Mouse (Mus musculus) thymus, postnatal 14 days (tissue): ENCODE results near the gene Tubb5.
A peak's percentile ranks its signal among the peaks of the same experiment; 100 is the strongest.

ENCODE experiments used
- DNase-seq: peaks from one replicate; pipeline ENCODE4 v3.0.0; 2021

Tubb5 gene

DNA sequence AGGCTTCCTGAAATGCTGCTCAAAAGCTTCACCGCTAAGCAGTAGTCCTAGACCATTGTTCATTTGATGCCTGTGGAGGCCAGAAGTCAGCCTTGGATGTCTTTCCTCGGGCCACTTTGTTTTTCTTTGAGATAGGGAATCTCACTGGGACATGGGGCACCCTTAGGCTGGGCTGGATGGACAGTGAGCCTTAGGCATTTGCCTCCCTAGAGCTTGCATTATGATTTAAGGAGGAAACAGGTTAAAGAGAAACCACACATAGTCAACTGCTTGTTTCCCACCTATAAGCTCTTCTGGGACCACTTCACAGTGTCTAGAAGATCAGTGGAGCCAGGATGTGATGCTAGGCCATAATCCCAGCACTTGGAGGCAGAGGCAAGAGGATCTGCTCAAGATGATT, 21.7 kb upstream of the Tubb5 start:
- DNase-seq, result no peak

DNA sequence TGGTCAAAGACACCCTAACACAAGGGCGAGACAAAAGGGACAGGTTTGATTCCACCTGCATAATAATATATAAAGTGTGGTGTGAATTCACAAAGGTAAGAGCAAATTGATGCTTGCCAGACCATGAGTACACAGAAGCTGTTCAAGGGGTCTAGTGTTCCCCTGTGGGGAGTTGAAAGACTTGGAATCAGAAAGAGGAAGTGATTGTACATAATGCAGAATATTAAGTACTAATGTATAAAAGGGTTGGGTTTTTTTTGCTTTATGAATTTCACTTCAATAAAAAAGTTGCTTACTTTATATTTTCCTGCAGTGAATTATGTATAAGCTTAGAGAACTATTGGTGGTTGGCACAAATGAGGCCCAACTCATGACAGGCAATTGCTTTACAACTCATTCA, 21.3 kb upstream of the Tubb5 start:
- no peak for DNase-seq

DNA sequence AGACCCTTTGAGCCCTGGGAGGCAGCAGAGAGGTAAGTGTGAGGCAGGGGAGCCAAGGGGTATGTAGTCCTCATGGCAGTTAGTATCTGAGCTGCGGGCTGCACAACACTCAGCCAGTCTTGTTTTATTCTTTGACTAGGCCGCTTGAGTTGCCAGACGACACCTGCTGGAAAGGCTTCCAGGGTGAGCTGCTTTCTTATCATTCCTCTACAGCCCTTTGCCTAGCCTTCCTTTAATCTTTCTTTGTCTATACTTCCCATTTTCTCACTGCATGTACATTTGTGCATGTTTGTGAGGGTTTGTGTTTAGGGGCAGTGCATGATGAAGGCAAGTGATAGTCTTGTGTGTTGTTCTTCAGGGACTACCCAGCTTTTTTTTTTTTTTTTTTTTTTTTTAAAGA, 12.9 kb upstream of the Tubb5 start:
- no peak for DNase-seq

DNA sequence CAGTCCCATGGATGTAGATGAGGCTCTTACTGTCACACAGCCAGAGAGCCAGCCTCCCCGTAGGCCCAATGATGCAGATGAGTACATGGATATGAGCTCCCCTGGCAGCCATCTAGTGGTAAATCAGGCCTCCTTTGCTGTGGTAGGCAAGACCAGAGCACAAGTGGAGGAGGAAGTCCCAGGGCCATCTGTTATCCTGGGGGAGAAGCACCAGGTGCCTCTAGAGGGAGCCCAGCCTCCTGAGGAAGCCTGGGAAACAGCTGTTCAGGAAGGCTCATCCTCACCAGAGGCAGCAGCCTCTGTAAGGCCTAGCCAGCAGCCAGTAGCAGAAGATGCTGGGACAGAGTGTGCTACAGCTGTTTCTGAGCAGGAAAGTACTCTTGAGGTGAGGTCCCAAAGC, 10.0 kb upstream of the Tubb5 start:
- DNase-seq, result no peak

DNA sequence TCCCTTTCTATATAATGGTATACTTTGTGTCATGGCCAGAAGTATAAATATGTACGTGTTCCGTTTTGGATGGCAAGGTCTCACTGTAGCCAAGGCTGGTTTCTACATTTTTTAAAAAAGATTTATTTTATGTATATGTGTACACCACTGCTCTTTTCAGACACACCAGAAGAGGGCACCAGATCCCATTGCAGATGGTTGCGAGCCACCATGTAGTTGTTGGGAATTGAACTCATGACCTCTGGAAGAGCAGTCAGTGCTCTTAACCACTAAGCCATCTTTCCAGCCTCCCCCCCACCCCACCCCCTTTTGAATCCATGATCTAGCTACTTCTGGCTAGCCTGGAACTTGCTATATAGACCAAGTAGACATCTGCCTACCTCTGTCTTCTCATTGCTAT, 5.4 kb upstream of the Tubb5 start:
- DNase-seq, result no peak

DNA sequence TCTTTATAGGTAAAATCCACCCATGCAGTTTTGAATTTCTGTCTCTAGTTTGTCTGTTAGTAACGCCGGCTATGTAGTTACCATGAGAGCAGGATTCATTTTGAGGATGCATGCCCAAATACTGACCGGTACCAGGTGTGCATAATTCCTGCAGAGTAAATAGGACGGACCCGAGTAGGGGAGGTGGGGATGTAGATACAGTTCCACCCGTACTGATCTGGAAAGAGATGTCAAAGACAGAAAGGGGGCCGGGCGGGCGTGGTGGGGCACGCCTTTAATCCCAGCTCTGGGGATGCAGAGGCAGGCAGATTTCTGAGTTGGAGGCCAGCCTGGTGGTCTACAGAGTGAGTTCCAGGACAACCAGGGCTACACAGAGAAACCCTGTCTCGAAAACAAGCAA, 3.9 kb upstream of the Tubb5 start:
- peak; percentile 37 for DNase-seq

DNA sequence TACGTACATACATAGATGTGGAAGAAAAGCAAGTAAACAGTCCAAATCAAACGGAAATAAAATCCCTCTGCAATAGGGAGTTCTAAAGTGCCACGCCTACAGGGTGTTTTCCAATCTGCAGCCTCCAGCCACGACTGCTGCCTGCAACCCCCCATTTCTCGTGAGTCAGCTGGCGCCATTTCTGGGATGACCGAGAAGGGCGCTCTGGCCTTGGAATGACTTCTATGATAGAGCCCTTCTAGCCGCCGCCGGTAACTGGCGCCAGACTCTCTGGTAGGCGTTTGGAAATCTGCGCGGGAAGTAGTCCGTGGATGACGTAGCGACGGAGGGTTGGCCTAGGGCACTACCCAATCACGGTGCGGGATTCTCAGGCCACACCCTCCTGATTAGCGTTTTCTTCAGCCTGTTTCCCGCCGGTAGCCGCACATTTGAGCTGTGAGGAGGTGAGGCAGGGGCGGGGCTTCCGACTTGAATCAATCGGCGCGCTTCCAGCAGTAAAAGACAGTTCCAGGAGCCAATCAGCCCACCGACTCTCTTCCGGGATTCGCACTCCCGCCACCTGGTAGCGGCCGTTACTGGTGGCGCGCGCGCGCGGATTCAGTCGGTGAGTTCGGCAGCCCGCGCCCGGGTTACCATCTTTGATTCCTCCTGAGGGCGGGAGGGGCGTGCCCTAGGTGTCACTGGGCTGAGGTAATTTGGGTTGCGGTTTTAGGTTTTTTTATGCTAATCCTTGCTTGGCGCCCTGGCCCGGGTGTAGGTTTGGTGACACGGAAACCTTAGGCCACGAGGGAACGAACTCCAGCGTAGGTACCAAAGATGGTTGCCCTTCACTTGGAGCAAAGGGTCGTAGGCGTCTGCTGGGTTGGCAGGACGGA, 3.2 kb upstream of the Tubb5 start, which contains the start of gene Mdc1:
Gene Mdc1, plus strand, starts transcription at position 440 of the 875 bp plus-strand sequence.
- DNase-seq, result peak; percentile 99

DNA sequence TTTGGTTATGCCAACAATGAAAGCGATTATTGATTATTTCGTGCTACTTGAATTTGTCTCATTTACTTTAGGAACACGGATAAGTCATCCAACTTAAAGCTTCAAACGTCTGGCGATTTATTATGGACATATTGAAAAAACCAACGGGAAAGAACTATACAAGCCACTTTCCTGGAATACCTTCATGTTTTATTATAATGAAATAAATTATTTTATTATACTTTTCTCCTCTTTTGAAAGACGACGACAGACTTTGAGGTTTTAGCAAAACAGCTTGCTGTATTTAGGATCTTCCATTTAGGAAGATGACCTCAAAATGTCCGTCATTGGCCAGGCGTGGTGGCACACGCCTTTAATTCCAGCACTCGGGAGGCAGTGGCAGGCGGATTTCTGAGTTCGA, 2.5 kb upstream of the Tubb5 start:
- no peak for DNase-seq

DNA sequence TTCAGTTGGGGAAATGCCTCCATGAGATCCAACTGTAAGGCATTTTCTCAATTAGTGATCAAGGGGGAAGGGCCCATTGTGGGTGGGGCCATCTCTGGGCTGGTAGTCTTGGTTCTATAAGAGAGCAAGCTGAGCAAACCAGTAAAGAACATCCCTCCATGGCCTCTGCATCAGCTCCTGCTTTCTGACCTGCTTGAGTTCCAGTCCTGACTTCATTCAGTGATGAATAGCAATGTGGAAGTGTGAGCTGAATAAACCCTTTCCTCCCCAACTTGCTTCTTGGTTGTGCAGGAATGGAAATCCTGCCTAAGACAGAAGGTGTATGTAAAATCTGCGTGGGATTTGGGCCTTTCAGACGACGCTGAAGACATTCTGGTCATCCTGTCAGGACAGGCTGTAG, 896 bp upstream of the Tubb5 start:
- DNase-seq, result peak; percentile 34

DNA sequence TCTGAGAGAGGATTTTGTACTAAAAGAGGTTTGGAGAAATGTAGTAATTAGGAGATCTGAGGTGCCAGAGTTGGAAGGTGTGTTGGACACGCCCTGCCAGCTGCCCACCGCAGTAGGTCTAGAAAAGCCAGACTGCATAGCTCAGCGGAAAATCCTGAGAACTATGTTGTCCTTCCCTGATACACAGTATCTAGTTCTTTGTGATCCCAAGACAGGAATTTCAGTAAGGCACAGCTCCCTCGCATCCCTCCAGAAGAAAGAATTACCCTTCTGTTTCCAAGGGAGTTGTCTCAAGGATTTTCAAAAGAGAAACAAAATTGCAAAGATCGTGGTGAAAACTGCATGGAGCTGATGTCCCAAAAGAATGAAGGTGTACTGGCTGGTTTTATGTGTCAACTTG, 464 bp upstream of the Tubb5 start:
- peak; percentile 41 for DNase-seq

DNA sequence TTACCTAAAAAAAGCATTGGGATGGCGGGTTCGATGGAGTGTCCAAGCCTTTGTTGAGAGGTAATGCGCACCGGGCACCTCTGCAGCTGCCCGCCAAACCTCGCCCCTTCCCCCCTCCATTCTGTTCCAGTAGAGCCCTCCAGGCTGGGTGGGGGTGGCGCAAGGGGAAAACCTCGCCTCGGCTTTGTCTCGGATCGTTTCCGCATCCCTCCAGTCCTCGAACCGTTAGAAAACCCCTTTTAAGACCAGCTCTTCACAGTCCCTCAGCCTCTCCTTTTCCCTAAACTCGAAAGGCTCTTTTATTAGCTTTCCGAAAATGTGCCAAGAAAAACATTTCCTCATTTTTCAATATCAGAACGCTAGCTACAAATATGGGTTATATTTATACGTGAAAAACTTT, 619 bp downstream of the Tubb5 start:
- peak; percentile 87 for DNase-seq

DNA sequence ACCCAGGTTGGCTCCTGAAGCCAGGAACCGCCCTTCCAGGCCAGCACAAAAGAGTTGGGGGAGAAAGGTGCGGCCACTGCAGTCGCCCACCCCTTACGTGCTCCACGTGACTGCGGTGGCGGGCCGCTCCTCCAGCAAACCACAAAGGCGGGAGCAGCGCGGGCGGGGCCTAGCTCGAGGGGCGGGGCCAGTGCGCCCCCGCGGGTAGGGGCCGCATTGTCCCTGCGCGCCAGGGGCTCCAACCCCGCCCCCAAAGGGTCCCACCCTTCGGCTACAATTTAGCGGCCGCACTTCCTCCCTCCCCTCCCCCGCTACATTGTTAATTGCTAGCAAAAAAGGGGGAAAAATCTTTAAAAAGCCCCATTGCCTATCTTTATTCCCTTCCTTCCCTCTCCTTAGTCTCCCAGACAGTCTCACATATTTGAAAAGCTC, 1.1 kb downstream of the Tubb5 start:
- DNase-seq, result peak; percentile 98

DNA sequence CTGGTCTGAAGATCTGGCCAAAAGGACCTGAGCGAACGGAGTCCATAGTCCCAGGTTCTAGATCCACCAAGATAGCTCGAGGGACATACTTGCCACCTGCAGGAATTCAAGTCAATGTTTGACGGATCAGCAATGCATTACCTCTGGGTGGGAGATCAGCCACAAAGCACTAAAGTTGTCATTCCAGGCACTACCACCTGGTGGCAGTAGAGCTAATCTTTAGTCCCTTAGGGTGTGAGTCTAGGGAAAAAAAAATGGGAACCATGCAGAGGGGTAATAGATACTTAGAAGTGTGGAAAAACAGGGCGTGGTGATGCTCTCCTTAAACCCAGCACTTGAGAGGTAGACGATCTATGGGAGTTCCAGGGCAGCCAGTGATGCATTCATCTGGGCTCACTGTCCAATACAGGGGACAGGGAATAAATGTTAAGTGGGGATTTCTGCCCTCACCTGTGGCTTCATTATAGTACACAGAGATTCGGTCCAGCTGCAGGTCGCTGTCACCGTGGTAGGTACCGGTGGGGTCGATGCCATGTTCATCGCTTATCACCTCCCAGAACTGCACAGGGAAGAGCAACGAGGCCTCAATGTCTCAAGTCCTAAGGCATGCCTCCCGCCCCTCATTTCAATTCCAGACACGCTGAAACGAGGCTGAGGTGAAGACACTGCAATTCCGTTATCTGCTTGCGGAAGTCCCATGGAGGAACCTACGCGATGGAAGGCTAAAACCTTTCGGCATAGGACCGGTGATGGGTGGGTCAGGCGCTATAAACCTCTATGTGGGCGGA, 1.7 kb downstream of the Tubb5 start:
- peak; percentile 86 for DNase-seq

DNA sequence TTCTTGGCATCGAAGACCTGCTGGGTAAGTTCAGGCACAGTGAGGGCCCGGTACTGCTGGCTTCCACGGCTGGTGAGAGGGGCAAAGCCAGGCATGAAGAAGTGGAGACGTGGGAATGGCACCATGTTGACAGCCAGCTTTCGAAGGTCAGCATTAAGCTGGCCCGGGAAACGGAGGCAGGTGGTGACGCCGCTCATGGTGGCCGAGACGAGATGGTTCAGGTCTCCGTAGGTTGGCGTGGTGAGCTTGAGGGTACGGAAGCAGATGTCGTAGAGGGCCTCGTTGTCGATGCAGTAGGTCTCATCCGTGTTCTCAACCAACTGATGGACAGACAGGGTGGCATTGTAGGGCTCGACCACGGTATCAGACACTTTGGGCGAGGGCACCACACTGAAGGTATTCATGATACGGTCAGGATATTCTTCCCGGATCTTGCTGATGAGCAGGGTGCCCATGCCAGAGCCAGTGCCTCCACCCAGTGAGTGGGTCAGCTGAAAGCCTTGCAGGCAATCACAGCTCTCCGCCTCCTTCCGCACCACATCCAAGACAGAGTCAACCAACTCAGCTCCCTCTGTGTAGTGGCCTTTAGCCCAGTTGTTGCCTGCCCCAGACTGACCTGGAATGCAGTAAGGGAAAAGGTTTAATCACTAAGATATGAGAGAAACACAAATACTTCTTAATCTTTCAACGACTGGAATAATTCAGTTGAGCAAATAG, 2.5 kb downstream of the Tubb5 start:
- DNase-seq, result no peak

DNA sequence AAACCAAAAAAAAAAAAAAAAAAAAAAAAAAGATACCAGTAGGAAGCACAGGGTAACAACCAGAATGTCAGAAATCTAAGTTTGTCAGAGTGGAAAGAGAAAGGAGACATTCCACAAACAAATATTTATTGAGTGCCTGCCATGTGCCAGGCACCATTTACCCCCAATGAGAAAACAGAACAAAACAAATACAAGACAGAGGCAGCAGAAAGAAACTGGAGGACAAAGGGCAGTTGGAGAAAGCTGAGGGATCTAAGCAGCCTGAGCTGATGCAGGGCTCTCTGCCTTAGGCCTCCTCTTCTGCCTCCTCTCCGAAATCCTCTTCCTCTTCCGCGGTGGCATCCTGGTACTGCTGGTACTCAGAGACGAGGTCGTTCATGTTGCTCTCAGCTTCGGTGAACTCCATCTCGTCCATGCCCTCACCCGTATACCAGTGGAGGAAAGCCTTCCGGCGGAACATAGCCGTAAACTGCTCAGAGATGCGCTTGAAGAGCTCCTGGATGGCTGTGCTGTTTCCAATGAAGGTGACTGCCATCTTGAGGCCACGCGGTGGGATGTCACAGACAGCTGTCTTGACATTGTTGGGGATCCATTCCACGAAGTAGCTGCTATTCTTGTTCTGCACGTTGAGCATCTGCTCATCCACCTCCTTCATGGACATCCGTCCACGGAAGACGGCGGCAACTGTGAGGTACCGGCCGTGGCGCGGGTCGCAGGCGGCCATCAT, 3.2 kb downstream of the Tubb5 start:
- DNase-seq, result no peak

DNA sequence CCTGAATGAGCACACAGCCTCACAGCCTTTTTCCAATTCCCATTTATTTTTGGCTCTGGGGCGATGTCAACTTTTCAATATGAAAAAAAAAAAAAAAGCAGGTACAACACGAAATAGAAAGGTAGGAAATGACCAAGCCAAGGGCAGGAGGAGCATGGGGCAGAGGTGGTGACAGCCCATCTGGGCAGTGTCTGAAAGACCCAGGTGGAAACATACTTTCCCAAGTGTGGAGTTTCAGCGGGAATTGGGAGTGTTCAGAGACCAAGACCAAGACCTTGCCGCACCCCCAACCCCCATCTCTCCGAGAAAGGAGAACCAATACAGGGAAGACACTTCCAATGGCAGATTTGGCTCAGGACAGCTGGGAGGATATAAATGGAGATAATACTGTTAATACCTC, 4.2 kb downstream of the Tubb5 start:
- DNase-seq, result no peak

DNA sequence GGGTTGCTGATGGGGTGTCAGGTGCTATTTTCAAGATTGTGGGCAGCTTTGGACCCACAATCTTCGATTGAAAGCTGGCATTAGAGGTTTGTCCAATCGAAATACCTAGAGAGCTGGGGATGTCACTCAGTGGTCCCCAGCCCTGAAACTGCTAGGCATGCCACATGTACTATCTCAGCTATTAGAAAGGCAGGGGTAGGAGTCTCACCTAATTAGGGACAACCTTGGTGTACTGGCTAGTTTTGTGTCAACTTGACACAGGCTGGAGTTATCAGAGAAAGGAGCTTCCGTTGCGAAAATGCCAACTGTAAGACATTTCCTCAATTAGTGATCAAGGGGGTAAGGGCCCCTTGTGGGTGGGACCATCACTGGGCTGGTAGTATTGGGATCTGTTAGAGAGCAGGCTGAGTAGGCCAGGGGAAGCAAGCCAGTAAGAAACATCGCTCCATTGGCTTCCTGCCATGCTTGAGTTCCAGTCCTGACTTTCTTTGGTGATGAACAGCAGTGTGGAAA, 4.8 kb downstream of the Tubb5 start:
- DNase-seq, result no peak

DNA sequence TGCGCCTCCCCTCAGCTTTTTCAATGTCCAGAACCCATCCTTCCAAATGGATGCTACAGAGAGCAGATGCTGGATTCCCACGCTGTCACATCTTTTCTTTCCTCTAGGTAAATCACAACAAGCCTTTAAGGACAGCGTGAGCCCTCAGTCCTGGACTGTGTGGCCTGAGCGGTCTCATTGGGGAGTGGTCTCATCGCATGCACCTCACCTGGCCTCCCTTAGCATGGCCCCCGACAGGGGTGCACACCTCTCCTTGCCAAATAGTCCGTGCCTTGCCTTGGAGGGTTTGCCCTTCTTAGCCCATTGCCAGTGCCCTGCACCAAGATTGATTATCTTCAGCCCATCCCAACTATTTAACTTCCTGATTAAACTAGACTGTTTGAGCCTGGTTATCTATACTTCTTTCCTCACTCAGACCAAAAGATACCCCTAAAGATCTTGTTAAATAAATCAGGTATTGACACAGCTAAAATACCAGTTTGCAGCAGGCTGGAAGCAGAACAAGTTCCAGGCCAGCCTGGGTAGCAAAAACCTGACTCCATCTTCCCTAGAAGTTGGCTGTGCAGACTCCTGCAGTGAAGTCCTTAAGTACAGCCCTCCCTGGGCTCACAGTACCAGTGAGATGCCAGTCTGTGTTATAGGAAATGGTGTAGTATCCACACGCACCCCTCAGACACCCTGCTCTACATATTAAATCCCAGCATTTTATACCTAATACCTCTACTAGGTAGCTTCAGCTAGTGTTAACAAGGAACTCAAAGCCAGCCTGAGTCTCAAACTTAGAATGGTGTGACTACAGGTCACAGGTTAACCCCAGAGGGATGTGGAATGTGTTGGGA, 5.5 kb downstream of the Tubb5 start:
- DNase-seq, result no peak

DNA sequence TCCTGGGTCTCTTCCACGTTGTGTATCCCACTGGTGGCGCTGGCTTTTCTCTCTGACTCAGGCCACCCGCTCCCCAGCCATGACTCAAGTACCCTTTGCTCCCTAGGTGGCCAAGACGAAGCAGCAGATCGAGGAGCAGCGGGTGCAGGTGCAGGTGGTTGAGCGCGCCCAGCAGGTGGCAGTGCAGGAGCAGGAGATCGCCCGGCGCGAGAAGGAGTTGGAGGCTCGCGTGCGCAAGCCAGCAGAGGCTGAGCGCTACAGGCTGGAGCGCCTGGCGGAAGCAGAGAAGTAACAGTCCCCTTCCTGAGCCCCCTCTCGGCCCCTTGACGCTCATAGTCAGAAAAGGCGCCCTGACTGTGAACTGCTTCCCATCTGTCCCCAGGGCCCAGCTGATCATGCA, 8.4 kb downstream of the Tubb5 start:
- peak; percentile 95 for DNase-seq

DNA sequence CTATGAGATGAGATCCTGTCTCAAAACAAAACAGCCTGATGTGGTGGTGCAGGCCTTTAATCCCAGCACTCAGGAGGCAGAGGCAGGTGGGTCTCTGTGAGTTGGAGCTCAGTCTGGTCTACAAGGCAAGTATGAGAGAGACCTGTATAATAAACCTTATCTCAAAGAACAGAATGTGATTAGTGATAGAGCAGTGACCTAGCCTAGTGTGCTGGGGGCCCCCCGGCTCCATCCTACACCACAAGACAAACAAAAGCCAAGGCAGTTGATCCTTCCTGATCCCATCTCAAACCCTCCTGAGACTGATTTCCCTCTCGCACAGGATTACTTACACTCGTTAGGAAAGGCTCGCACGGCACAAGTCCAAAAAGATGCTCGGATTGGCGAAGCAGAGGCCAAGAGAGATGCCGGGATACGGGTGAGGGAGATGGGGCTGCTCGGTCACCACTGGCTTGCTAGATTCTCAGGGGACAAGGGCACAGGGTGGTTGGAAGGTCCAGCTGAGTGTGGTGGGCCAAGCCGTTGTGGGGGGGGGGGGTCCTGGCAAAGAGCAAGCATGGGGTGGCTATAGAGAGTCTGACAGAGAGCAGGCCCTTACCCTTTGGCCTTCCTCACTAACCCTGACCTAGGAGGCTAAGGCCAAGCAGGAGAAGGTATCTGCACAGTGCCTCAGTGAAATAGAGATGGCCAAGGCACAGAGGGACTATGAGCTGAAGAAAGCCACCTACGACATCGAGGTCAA, 12.8 kb downstream of the Tubb5 start:
- DNase-seq, result no peak

DNA sequence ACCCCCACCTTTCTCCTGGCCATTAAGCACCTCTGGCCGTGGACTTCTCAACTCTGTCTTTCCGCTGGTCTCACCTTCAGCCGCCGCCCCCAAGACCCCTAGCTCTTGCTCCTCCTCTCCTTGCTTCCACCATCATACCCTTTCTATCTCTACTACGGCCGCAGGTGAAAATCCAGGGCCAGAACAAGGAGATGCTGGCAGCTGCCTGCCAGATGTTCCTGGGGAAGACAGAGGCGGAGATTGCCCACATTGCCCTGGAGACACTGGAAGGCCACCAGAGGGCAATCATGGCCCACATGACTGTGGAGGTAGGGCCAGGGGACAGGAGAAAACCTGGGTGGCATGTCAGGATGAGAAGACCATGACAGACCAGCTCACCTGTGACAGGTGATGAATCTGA, 13.7 kb downstream of the Tubb5 start:
- no peak for DNase-seq
